Mouse (Mus musculus): ENCODE results near the gene Nrcam. TPM values are rescaled to one million over a fixed set of nuclear protein-coding genes. Genes with fewer than 3 reads are reported as not detected.
A peak's percentile ranks its signal among the peaks of the same experiment; 100 is the strongest.

Nrcam gene
- total RNA-seq, 2 experiments from 2014 or later, result not detected

DNA sequence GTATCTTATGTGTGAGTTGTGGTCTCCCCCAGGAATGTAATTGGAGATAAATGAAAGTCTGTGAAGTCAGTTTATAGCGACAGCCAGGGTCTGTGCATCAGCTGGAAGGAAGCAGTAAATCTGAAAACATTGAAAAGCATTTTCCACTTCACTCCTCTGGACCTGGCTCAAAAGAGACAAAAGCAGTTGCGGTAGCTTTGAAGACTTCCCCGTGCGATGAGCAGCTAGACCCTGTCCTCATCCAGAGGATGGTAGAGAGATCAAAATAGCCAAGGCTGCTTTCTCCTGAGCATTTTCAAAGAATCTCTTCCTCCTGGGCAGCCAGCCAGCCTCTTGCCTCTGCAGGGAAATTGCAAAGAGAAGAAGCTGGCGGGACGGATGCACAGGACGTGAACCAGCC lies 102.3 kb downstream of the Nrcam start:
- ATAC-seq (ENCODE audit: poor library complexity, severe bottlenecking), result no peak

DNA sequence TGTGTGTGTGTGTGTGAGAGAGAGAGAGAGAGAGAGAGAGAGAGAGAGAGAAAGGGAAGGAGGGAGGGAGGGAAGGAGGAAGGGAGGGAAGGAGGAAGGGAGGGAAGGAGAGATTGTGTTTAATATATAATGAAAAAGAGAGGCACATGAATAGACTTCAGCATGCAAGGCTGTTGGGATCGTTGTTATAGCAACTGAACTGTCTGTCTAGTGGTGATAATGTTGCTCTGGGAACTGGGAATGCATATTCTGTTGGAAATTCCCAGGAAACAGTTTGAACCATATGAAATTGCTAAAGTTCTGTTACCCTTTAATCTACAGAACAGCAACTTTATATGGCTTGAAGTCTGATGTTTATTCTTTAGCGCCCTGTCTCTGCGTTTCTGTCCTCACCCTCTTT lies 104.0 kb downstream of the Nrcam start:
- no peak for ATAC-seq (ENCODE audit: poor library complexity, severe bottlenecking)

DNA sequence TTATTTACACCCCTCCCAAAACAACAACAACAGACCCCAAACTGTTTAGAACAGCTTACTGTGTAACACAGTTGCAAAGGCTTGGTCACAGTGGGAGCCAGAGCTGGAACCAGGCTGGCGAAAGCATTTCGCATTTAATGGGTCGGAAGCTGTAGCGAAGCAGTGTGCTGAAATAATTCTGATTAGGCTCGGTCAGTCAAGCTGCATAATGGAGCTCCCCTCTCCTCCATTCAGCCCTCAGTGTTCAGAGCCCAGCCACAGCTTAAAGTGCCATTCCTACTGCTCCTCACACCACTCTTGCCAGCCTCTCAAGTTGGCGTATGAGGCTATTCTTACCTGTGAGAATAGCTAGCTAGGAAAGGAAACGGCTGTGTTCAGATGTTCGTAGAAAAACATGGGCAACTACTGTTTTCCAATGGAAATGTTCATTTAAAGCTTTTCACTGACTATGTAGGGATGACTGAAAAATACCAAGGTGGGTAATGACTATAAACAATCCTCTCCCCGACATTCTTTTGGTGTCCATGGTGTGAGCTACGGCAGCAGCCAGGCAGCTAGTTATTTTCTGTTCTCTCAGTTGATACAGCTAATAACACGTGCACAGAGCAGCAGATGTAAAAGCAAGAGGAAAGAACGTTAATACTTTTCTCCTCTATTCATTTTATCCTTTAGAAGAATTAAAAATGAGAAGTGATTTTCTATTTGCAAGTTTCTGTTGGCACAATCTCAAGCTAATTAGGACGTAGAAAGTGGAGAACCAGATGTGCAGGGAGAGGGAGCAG lies 108.6 kb downstream of the Nrcam start:
- ATAC-seq (ENCODE audit: poor library complexity, severe bottlenecking), result no peak

DNA sequence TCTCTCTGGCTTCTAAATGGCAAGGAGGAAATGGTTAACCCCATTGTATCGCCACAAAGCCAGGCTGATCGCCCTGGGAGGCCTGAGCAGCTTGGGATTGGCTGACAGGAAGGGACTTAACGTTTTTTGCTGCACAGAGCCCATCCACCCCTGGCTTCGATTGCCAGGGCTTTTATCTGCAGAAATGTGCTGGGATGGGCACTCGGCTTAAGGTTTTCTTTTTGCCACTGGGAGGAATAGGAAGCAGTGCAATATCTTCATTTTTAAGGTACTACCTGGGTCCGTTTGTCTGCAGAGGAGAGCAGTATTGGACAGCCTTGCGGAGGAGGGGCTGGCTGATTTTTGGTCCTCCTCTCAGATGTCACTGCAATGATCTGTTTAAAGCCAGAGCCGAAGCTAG lies 110.2 kb downstream of the Nrcam start:
- 0 out of 2 replicates have a peak, but pooled peaks have one; percentile 38 for ATAC-seq (ENCODE audit: poor library complexity, severe bottlenecking)

DNA sequence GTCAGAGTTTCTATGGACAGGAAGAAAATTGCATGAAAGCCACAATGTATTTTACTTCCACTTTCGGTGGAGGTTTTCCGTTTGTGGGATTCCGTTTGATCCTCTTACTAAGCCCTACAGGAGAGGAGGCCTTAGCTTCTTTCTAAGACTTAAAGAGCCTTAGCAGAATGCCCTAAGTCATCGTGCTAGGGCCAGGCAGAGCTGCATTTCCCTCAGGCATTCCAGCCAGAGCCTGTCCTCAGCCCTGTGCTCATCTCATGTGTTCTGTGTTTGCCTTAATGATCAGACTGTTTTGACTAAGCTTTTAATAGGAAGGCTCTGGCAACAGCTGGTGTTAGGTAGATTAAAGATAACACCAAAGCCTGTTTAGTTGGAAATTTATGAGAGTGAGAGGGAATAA lies 111.5 kb downstream of the Nrcam start:
- ATAC-seq (ENCODE audit: poor library complexity, severe bottlenecking), result peak; percentile 43

DNA sequence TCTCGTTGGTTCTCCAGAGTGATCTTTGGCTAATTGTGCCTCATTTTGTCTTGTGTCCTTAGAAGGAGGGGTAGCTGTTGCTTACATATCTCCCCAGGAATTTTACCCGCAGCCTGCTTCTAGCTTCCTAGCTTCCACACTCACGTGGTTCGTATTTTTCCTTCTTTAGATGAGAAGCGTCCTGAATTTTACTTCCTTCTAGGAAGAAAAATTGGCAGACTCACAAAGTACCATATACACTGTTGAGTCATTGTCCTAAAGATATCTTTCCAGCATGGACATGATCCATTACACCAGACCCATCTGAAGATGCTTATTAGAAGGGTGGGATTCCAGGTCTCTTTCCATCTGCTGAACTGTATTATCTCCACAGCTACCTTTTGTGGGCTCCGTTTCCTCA lies 122.2 kb downstream of the Nrcam start:
- no peak for ATAC-seq (ENCODE audit: poor library complexity, severe bottlenecking)

DNA sequence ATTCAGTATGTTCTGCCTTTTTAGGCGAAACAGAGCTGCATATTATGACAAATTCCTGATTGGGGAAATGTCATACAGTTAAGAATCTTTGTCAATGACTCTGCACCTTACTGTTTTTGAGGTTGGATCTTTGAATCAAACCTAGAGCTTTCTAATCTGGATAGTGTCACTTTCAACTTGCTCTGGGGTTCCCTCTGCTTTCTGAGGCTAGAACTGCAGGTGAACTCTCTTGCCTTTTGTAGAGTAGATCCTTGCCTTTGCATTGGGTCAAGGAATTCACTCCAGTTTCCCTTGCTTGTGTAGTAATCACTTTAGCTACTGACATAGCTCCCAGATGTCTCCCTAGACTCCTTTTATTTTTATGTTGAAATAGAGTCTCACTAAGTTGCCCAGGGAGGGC lies 123.1 kb downstream of the Nrcam start:
- ATAC-seq (ENCODE audit: poor library complexity, severe bottlenecking), result no peak

DNA sequence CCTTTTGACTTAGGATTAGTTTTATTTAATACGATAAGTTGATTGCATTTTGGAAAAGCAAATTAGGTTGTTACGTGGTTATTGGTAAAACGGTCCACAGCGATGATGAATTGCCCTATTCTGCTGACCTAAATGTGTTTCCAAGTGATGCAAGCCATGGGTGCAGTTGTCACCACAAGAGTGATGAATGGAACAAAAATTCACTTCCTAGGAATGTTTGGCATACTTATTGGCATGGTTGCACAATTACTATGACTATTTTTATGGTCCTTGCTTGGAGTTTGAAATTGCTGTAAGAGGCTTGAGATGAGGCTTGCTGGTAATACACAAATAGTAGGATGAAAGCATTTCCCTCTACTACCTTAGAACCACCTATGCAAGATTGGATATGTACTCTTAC lies 125.1 kb downstream of the Nrcam start:
- ATAC-seq (ENCODE audit: poor library complexity, severe bottlenecking), result no peak

DNA sequence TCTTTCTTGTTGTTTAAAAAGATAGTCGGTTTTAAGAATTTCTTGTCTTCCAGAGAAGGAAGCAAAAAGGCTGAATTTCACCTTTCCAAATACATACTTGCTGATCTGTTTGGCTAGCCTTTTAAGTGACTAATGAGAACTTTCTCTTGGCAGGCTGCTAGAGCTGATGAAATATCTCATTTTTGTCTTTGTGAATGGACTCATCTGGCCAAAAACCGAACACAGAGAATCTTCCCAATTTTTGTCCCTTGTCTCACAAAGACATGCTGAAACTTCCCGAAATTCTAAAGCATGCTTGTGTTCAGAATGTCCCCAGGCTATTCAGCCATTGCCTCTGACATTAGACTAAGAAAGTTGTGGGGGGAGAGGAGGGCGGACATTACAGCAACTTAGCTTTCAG lies 129.3 kb downstream of the Nrcam start:
- no peak for ATAC-seq (ENCODE audit: poor library complexity, severe bottlenecking)

DNA sequence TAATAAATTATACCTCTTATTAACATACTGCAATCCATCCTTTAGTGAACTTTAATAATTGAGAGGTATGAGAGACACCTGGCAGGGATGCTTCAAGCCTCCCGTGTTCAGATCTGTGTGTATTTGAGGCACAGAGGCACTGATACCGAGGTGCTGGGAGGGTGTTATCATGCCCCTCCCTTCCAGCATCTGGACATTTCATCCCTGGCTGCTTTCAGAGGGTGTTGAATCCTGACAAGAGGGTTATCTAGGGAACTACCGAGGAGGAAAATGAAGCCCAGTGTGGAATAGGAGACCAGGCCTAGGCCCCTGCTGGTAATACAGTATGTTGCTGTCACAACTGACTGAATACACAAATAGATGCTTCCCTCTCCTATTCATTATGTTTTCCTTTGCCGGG lies 133.8 kb downstream of the Nrcam start:
- no peak for ATAC-seq (ENCODE audit: poor library complexity, severe bottlenecking)

DNA sequence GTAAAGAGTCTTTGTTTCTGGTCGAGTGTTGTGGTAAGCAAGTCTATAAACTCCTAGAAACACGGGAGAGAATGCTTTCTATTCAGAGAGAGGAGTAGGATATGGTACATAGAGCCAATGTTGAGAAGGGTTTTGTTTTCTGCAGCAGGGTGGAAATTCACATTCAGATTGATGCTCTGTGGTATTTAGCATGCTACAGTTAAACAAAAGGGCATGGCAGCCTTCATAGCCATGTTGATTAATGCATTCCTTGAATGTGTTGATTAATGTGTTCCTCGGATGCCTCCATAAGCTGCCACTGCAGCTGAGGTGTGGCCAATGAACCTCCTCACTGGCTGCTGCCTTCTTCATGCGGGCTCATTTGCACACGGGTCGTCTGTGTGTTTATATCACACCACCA lies 134.3 kb downstream of the Nrcam start:
- ATAC-seq (ENCODE audit: poor library complexity, severe bottlenecking), result no peak

DNA sequence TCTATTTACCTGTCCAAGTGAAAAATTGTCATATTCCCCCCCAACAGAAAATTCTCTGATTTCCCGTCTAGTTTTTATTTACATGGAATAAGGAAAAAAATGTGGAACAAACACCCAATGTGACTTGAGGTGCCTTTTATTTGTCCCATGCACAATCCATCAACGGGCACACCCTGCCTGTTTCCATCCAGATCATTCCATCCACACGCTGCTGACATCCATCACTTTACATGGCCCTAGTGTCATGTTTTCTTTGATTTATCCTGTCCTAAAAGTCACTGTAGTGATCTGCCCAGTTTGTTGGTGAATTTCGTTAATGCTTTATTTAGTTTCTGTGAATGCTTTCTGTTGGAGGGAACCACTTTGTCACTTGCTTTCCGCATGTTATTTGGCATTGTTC lies 142.4 kb downstream of the Nrcam start:
- ATAC-seq (ENCODE audit: poor library complexity, severe bottlenecking), result no peak

DNA sequence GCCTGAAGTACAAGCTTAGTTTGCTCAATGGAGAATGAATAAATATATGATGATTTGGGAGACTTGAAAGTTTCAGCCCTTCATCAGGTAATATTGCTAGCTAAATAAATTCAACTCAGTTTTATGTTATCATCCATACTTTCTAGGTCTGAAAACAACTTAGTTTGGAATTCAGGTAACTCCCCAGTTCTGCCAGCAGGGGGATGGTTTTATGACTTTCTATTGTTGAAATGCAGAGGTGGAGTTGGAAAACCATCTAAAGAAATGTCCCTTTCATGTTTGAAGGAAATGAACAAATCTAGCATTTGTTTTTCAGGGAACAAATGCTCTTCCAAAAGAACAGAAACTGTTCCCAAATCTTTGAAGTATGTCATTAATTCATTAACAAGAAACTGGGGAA lies 146.7 kb downstream of the Nrcam start:
- ATAC-seq (ENCODE audit: poor library complexity, severe bottlenecking), result no peak

DNA sequence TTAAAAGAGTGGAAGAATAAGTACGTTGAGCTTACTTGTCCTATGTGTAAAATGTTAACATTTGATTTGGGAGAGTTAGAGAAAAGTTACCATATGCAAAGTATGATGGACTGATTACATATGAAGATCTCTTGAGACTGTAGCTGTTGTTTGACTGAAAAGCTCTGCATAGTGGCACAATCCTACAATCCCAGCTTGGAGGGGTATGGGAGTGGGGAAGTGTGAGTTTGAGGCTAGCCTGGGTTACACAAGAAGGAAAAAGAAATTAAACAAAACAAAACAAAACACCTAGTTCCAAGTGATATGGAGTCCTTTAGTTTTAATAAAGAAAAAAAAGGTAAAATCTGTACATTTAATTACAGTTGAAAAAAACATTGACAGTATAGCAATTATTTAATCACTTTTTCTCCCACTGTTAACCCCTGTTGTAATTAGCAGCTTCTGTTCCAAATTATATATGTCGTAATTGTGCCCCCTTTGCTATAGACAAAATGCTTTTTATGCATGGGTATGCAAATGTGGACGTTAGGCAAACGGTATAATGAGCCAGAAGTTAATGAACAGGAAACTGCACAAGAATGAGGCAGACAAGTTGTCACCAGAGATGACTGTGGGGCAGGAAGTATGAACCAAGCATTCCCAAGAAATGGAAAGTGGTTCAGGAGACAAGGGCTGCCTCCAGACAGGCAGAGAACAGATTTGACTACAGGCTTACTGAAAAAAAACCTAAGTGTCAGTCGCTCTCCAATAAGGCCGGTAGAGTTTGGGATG lies 150.8 kb downstream of the Nrcam start:
- no peak for ATAC-seq (ENCODE audit: poor library complexity, severe bottlenecking)

DNA sequence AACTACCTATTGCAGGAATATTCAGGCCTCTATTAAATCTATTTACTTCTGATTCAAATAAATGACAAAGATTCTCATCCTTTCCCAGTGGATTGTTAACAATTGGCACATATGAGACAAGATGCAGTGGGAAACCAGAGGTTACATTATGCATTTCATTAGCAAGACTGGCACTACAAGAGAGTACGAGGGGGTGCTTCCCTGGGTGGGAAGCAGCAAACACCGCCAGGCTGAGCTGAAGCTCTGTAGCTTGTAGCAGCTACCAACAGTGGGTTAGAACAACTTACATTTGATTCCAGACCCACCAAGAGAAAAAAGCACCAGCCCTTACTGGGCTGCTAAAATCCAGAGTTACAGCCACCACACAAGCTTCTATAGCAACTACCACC lies 151.3 kb downstream of the Nrcam start:
- ATAC-seq (ENCODE audit: poor library complexity, severe bottlenecking), result no peak

DNA sequence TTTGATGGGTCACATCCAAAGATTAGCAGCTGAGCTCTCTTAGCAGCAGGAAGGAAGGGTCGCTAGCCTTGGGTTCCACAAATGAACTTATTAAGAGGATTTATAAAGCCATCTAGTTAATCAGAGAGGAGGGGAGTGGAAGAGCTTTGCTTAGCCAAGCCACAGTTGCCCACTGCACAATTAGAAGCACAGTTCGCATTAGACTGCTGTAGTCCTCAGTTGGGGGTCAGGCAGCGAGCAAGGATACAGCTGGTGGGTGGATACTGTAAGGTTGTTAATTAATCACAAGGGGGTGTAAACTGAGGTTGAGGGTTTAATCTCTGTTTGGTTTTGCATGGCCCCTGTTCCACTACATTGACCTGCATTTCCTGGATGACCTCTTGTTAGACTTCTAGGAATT lies 152.7 kb downstream of the Nrcam start:
- no peak for ATAC-seq (ENCODE audit: poor library complexity, severe bottlenecking)

DNA sequence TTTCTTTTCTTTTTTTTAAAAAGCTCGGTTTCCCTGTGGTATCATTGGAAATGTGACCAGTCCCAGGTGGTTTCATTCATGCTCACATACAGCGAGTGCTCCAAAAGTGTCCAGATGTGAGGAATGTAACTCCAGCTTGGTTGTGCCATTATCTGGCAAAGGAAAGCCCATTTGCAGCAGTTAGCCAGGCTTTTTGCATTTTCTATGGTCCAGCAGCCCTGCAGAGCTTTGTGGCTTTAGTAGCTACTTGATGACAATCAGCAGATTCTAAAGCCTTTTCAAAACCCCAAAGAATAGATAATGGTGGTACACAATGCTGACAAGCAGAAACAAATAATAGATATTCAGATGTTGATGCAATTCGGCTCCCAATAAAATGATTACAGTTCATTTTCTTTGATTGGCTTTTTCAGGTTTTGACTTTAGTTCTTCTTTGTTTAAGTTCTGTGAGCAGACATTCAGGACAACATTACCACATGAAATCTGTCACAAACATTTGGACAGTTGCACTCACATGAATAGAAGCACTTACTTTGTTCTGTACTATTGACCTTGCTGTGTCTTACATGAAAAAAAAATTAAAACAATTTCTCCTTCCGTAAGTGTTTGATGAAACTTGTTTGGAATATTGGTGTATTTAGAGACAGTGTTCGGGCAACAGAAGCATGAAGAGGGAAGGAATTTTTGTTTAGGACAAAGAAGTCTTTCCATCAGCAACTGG lies 164.2 kb downstream of the Nrcam start:
- no peak for ATAC-seq (ENCODE audit: poor library complexity, severe bottlenecking)

DNA sequence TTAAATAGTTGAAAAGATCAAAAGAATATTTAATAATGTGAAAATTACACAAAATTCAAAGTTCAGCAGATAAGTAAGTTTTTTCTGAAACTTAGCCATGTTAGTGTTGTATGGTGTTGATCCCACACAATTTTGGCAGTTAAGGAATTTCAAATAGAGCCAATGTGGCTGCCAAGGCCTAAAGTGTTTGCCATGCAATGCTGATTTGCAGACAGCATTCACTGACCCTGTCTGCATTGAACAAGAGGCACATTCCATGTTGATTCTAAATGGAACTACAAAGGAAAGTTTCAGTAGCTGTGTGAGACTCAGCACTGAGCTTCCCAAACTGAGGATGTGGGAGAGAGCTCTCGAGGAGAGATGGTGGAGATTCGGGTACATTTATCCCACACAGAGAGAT lies 169.1 kb downstream of the Nrcam start:
- no peak for ATAC-seq (ENCODE audit: poor library complexity, severe bottlenecking)

DNA sequence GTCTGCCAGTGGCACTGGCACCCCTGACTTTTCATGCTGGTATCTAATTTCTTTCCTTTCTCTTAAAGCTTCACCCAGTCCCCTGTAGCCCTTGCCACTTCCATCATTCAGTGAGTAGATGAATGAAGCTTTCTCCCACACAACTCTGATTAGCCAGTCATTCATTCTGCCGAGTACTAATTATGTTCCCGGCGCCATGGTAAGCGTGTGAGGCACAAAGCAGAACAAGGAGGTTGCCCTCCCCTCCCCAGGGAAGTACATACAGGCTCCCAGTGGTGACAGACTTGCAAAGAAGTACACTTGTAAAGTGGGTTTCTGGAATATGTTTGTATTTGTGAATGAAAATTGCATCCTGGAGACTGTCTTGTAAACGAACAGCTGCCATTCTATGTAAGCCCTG lies 170.2 kb downstream of the Nrcam start:
- ATAC-seq (ENCODE audit: poor library complexity, severe bottlenecking), result no peak

DNA sequence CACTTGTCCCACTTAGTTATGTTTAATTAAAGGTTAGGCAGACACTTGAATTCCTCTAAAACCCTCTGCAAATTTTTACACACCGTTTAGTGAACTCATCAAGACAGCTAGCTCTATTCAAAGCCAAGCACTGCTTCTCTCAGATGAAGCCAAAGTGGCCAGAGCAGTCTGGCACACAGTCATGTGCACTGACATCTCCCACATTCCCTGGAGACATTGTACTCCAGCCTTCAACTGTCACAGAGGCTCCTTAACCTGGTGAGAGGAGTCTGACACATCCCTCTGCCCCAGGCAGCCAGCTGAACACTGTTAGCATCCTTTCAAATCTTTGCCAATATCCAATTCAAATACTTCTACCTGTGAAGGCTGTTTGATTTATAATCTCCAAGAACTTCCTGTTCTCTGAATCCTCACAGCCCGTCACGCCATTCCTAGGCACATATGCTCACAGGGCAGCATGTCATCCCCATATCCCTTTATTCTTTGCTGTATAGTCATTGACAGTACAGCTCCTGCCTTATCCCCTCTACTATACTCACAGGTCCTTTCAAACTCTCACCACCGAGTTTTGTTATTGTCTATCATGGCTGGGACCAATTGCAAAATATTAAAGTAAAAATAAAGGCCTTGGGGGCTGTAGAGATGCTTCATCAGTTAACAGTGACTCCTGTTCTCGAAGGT lies 173.3 kb downstream of the Nrcam start:
- no peak for ATAC-seq (ENCODE audit: poor library complexity, severe bottlenecking)

DNA sequence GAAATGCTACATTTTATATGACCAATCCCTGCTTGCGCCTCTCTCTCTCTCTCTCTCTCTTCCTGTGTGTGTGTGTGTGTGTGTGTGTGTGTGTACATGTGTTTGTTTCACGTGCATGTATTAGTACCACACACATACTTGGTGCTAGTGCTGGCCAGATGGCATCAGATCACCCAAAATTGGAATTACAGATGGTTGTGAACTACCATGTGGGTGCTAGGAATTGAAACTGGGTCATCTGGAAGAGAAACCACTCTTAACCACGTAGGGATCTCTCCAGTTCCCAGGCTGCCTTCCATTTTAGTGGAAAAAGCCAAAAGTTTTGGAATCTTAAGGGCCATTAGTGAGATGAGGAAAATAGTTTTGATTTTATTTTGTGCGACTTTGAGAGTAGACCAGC lies 175.1 kb downstream of the Nrcam start:
- ATAC-seq (ENCODE audit: poor library complexity, severe bottlenecking), result no peak

Data from megakaryocyte, adult 5-6 weeks (primary cell).